Mouse (Mus musculus) brown adipose tissue, adult 24 weeks (tissue): ENCODE results near the gene Arfgap3. TPM values are rescaled to one million over a fixed set of nuclear protein-coding genes. Genes with fewer than 3 reads are reported as not detected.
A peak's percentile ranks its signal among the peaks of the same experiment; 100 is the strongest.
"Not testable (repeated sequence)": the region's sequence is repeated elsewhere in the genome, so short reads cannot be mapped to it uniquely, and the experiment has no call there.

Source experiments
- H3K27ac ChIP-seq: fragments of 200-500 bp; replicated peaks from 2 replicates; pipeline ENCODE4 v1.5.1; 2012; ENCODE audit warnings: low read depth, mild to moderate bottlenecking, low read length
- H3K4me1 ChIP-seq: fragments of 200-500 bp; 2 replicates; pipeline ENCODE4 v1.6.1; 2012; ENCODE audit warnings: low read length, mixed read lengths; ENCODE audit not compliant: control insufficient read depth, insufficient read depth, insufficient read length
- H3K4me3 ChIP-seq: fragments of 200-500 bp; 2 replicates; pipeline ENCODE4 v1.5.1; 2012; ENCODE audit warnings: low read depth, mild to moderate bottlenecking, low read length, moderate library complexity; ENCODE audit not compliant: insufficient read depth
- polyA plus RNA-seq: library from polyadenylated mRNA; stranded (reverse); fragments of >200 nt; gene quantifications from 2 replicates; pipeline ENCODE4 v1.2.4, GENCODE M21; 2012; ENCODE audit not compliant: missing spikeins, insufficient read depth, insufficient read length

Arfgap3 gene
- polyA plus RNA-seq, 1 experiment: 12.2 TPM

GRCm38 (mm10) chr15:83360899-83361298 is 10.9 kb upstream of the Arfgap3 start:
- not testable (repeated sequence) for H3K4me1 ChIP-seq, H3K4me3 ChIP-seq, H3K27ac ChIP-seq

GRCm38 (mm10) chr15:83360140-83360539 is 10.1 kb upstream of the Arfgap3 start:
- Histone ChIP-seq H3K27ac (no peak overlapping the region), H3K4me1 (no peaks in the 10 kb centered on the region), H3K4me3 (no peak overlapping the region)

GRCm38 (mm10) chr15:83358476-83358875 is 8.4 kb upstream of the Arfgap3 start:
- H3K27ac ChIP-seq: no peak overlapping the region
- no peak overlapping the region for H3K4me3 ChIP-seq
- H3K4me1 ChIP-seq: no peaks in the 10 kb centered on the region

GRCm38 (mm10) chr15:83351546-83351945 is 1.5 kb upstream of the Arfgap3 start:
- Histone ChIP-seq H3K4me3 (no peak overlapping the region), H3K4me1 (no peaks in the 10 kb centered on the region), H3K27ac (no peak overlapping the region)

GRCm38 (mm10) chr15:83350859-83351258 is 812 bp upstream of the Arfgap3 start:
- no peak overlapping the region for H3K27ac ChIP-seq
- H3K4me1 ChIP-seq: no peaks in the 10 kb centered on the region
- no peak overlapping the region for H3K4me3 ChIP-seq

GRCm38 (mm10) chr15:83349225-83349953 is 658 bp downstream of the Arfgap3 start:
- Histone ChIP-seq H3K4me1 (no peaks in the 10 kb centered on the region), H3K27ac (peak overlapping the region; percentile 35; the same call in 1 of the 2 replicates), H3K4me3 (peak overlapping the region; percentile 97)

GRCm38 (mm10) chr15:83348747-83349146 is 1.3 kb downstream of the Arfgap3 start:
- Histone ChIP-seq H3K27ac (no peak overlapping the region), H3K4me1 (no peaks in the 10 kb centered on the region), H3K4me3 (no peak overlapping the region; the same call in 1 of the 2 replicates)

- H3K27ac ChIP-seq: no peak overlapping the region
- no peaks in the 10 kb centered on the region for H3K4me1 ChIP-seq
- H3K4me3 ChIP-seq: no peak overlapping the region
Observed at GRCm38 (mm10) chr15:83345898-83346529, 4.0 kb downstream of the Arfgap3 start.

- no peaks in the 10 kb centered on the region for H3K4me1 ChIP-seq
- H3K4me3 ChIP-seq: no peak overlapping the region
- H3K27ac ChIP-seq: no peak overlapping the region
Observed at GRCm38 (mm10) chr15:83344956-83345355, 5.1 kb downstream of the Arfgap3 start.

GRCm38 (mm10) chr15:83344157-83344556 is 5.9 kb downstream of the Arfgap3 start:
- Histone ChIP-seq H3K4me1 (no peaks in the 10 kb centered on the region), H3K27ac (no peak overlapping the region), H3K4me3 (no peak overlapping the region)

- no peak overlapping the region for H3K4me3 ChIP-seq
- H3K4me1 ChIP-seq: no peaks in the 10 kb centered on the region
- no peak overlapping the region for H3K27ac ChIP-seq
Observed at GRCm38 (mm10) chr15:83338908-83339307, 11.1 kb downstream of the Arfgap3 start.

- no peak overlapping the region for H3K27ac ChIP-seq
- no peak overlapping the region for H3K4me3 ChIP-seq
- no peaks in the 10 kb centered on the region for H3K4me1 ChIP-seq
Observed at GRCm38 (mm10) chr15:83337903-83338870, 11.9 kb downstream of the Arfgap3 start.

- Histone ChIP-seq H3K4me3 (no peak overlapping the region), H3K4me1 (no peaks in the 10 kb centered on the region), H3K27ac (no peak overlapping the region)
Observed at GRCm38 (mm10) chr15:83332373-83332772, 17.7 kb downstream of the Arfgap3 start.

GRCm38 (mm10) chr15:83328952-83329351 is 21.1 kb downstream of the Arfgap3 start:
- Histone ChIP-seq H3K4me1 (no peaks in the 10 kb centered on the region), H3K4me3 (no peak overlapping the region), H3K27ac (no peak overlapping the region)

GRCm38 (mm10) chr15:83323071-83323470 is 27.0 kb downstream of the Arfgap3 start:
- no peaks in the 10 kb centered on the region for H3K4me1 ChIP-seq
- H3K27ac ChIP-seq: no peak overlapping the region
- no peak overlapping the region for H3K4me3 ChIP-seq
